Mouse (Mus musculus) stomach, embryonic 15.5 days (tissue): ENCODE results near the gene Srms. TPM values are rescaled to one million over a fixed set of nuclear protein-coding genes. Genes with fewer than 3 reads are reported as not detected.

Experiments used
- ATAC-seq: fragments of 200-750 bp; cut with Nextera tagmentation; 2 replicates; pipeline ENCODE4 v1.8.0; 2017; ENCODE audit warnings: low read depth, moderate number of reproducible peaks, moderate TSS enrichment; ENCODE audit not compliant: insufficient read depth, low FRiP score
- H3K27ac ChIP-seq: fragments of 300-500 bp; sonication (generic); 2 replicates; pipeline ENCODE4 v1.5.1; 2015; ENCODE audit warnings: mild to moderate bottlenecking, inconsistent platforms
- H3K27me3 ChIP-seq: fragments of 300-500 bp; sonication (generic); replicated peaks from 2 replicates; pipeline ENCODE4 v1.6.1; 2015; ENCODE audit warnings: inconsistent platforms
- H3K36me3 ChIP-seq: fragments of 300-500 bp; sonication (generic); 2 replicates; pipeline ENCODE4 v1.6.1; 2015; ENCODE audit warnings: inconsistent platforms
- H3K4me1 ChIP-seq: fragments of 300-500 bp; sonication (generic); 2 replicates; pipeline ENCODE4 v1.6.1; 2015; ENCODE audit warnings: inconsistent platforms
- H3K4me2 ChIP-seq: fragments of 300-500 bp; sonication (generic); 2 replicates; pipeline ENCODE4 v1.6.1; 2015; ENCODE audit warnings: mild to moderate bottlenecking, inconsistent platforms
- H3K4me3 ChIP-seq: fragments of 300-500 bp; sonication (generic); replicated peaks from 2 replicates; pipeline ENCODE4 v1.5.1; 2015; ENCODE audit warnings: inconsistent platforms
- H3K9ac ChIP-seq: fragments of 300-500 bp; sonication (generic); 2 replicates; pipeline ENCODE4 v1.6.1; 2015; ENCODE audit warnings: inconsistent platforms
- H3K9me3 ChIP-seq: fragments of 300-500 bp; sonication (generic); 2 replicates; pipeline ENCODE4 v1.6.1; 2016; ENCODE audit warnings: inconsistent platforms
- WGBS: fragments of 180-500 bp; shearing (Covaris S2); methylation state at CpG from one replicate; pipeline ENCODE4 v1.1.7; 2015; 5-methylcytosine and 5-hydroxymethylcytosine counted together
- polyA plus RNA-seq: library from polyadenylated mRNA; unstranded; fragments of >200 nt; fragmentation: Nextera tagmentation; extraction: Ambion mirVana; gene quantifications from 2 replicates; pipeline ENCODE4 v1.2.1, GENCODE M21; 2015

The Srms gene
- polyA plus RNA-seq = 0.06 and 0.18 TPM in 2 replicates

GRCm38 (mm10) chr2:181213021-181213445 is at the start of gene Srms:
Gene Srms (minus strand): TSS chr2:181213185.
- 4% methylated on average over 17 of the region's 17 CpGs for WGBS
- Histone ChIP-seq H3K9ac (no peak within 1 kb of the TSS), H3K36me3 (no peaks in the 10 kb centered on the region), H3K4me1 (peaks cover 10% of the 10 kb centered on the region; the same call in 1 of the 2 replicates), H3K27me3 (peaks cover 28% of the 10 kb centered on the region), H3K4me2 (peak within 1 kb of the TSS; percentile 61), H3K9me3 (no peaks in the 10 kb centered on the region), H3K4me3 (peak within 1 kb of the TSS; percentile 29), H3K27ac (no peak within 1 kb of the TSS)
- ATAC-seq = peak; percentile 70

- H3K27me3 ChIP-seq = no peaks in the 10 kb centered on the region
- H3K4me1 ChIP-seq = no peaks in the 10 kb centered on the region
- peaks cover 43% of the 10 kb centered on the region for H3K36me3 ChIP-seq
- H3K4me3 ChIP-seq = no peak overlapping the region
- no peak overlapping the region for H3K27ac ChIP-seq
- ATAC-seq = no peak
- WGBS = 69% methylated on average over 1 of the region's 1 CpGs
- no peaks in the 10 kb centered on the region for H3K9me3 ChIP-seq
- no peak overlapping the region for H3K9ac ChIP-seq
- no peak overlapping the region for H3K4me2 ChIP-seq
Observed at GRCm38 (mm10) chr2:181253248-181253647, 40.3 kb upstream of the Srms start.

GRCm38 (mm10) chr2:181251841-181252240 is 38.9 kb upstream of the Srms start:
- Histone ChIP-seq H3K9ac (no peak overlapping the region), H3K4me2 (no peak overlapping the region), H3K9me3 (no peaks in the 10 kb centered on the region), H3K27ac (no peak overlapping the region), H3K36me3 (peaks cover 35% of the 10 kb centered on the region), H3K27me3 (no peaks in the 10 kb centered on the region), H3K4me1 (no peaks in the 10 kb centered on the region), H3K4me3 (no peak overlapping the region)
- no peak for ATAC-seq
- WGBS = 82% methylated on average over 1 of the region's 1 CpGs

- peaks cover 21% of the 10 kb centered on the region for H3K36me3 ChIP-seq
- no peaks in the 10 kb centered on the region for H3K4me1 ChIP-seq
- no peak for ATAC-seq
- H3K27ac ChIP-seq = no peak overlapping the region
- H3K4me2 ChIP-seq = no peak overlapping the region
- H3K4me3 ChIP-seq = no peak overlapping the region
- 73% methylated on average over 10 of the region's 10 CpGs for WGBS
- no peaks in the 10 kb centered on the region for H3K27me3 ChIP-seq
- no peaks in the 10 kb centered on the region for H3K9me3 ChIP-seq
- no peak overlapping the region for H3K9ac ChIP-seq
Observed at GRCm38 (mm10) chr2:181249217-181249616, 36.2 kb upstream of the Srms start.

GRCm38 (mm10) chr2:181245031-181245430 is 32.0 kb upstream of the Srms start:
- ATAC-seq = no peak
- Histone ChIP-seq H3K36me3 (no peaks in the 10 kb centered on the region), H3K9ac (no peak overlapping the region), H3K4me2 (no peak overlapping the region), H3K4me3 (no peak overlapping the region), H3K27ac (no peak overlapping the region), H3K27me3 (no peaks in the 10 kb centered on the region), H3K4me1 (peaks cover 7% of the 10 kb centered on the region; the same call in 1 of the 2 replicates), H3K9me3 (no peaks in the 10 kb centered on the region)
- WGBS = 29% methylated on average over 2 of the region's 2 CpGs

GRCm38 (mm10) chr2:181243706-181244394 is 30.9 kb upstream of the Srms start:
- ATAC-seq = peak; percentile 28; the same call in 1 of the 2 replicates

GRCm38 (mm10) chr2:181242314-181242665 is 29.3 kb upstream of the Srms start:
- peak overlapping the region; percentile 67 for H3K4me2 ChIP-seq
- peaks cover 7% of the 10 kb centered on the region; the same call in 1 of the 2 replicates for H3K4me1 ChIP-seq
- H3K36me3 ChIP-seq = no peaks in the 10 kb centered on the region
- peak overlapping the region; percentile 59 for H3K4me3 ChIP-seq
- WGBS = 51% methylated on average over 3 of the region's 3 CpGs
- H3K27me3 ChIP-seq = no peaks in the 10 kb centered on the region
- H3K27ac ChIP-seq = no peak overlapping the region
- no peak overlapping the region for H3K9ac ChIP-seq
- no peak for ATAC-seq
- no peaks in the 10 kb centered on the region for H3K9me3 ChIP-seq

More at GRCm38 (mm10) chr2:181243706-181244394, 30.9 kb upstream of the Srms start:
- Histone ChIP-seq H3K27me3 (no peaks in the 10 kb centered on the region), H3K9me3 (no peaks in the 10 kb centered on the region), H3K4me3 (no peak overlapping the region), H3K4me2 (no peak overlapping the region), H3K9ac (no peak overlapping the region), H3K27ac (no peak overlapping the region), H3K4me1 (peaks cover 7% of the 10 kb centered on the region; the same call in 1 of the 2 replicates), H3K36me3 (no peaks in the 10 kb centered on the region)
- 32% methylated on average over 11 of the region's 11 CpGs for WGBS

GRCm38 (mm10) chr2:181241602-181242313 is 28.8 kb upstream of the Srms start, which contains the start of gene Helz2:
Gene Helz2 (minus strand): TSS chr2:181242027.
- H3K4me3 ChIP-seq = peak within 1 kb of the TSS; percentile 59
- H3K36me3 ChIP-seq = no peaks in the 10 kb centered on the region
- ATAC-seq = peak; percentile 81
- H3K4me1 ChIP-seq = peaks cover 7% of the 10 kb centered on the region; the same call in 1 of the 2 replicates
- H3K27ac ChIP-seq = no peak within 1 kb of the TSS
- H3K27me3 ChIP-seq = no peaks in the 10 kb centered on the region
- 5% methylated on average over 16 of the region's 16 CpGs for WGBS
- H3K4me2 ChIP-seq = peak within 1 kb of the TSS; percentile 67
- H3K9me3 ChIP-seq = no peaks in the 10 kb centered on the region
- peak within 1 kb of the TSS; percentile 39; the same call in 1 of the 2 replicates for H3K9ac ChIP-seq

- WGBS = 87% methylated on average over 13 of the region's 13 CpGs
- H3K36me3 ChIP-seq = no peaks in the 10 kb centered on the region
- H3K27ac ChIP-seq = no peak overlapping the region
- ATAC-seq = no peak
- peaks cover 7% of the 10 kb centered on the region; the same call in 1 of the 2 replicates for H3K4me1 ChIP-seq
- H3K27me3 ChIP-seq = no peaks in the 10 kb centered on the region
- H3K9ac ChIP-seq = no peak overlapping the region
- H3K9me3 ChIP-seq = no peaks in the 10 kb centered on the region
- peak overlapping the region; percentile 67 for H3K4me2 ChIP-seq
- peak overlapping the region; percentile 59 for H3K4me3 ChIP-seq
Observed at GRCm38 (mm10) chr2:181240806-181241440, 27.9 kb upstream of the Srms start.

GRCm38 (mm10) chr2:181239261-181239660 is 26.3 kb upstream of the Srms start:
- 91% methylated on average over 9 of the region's 9 CpGs for WGBS
- no peaks in the 10 kb centered on the region for H3K9me3 ChIP-seq

GRCm38 (mm10) chr2:181238861-181239260 is 25.9 kb upstream of the Srms start:
- H3K9me3 ChIP-seq = no peaks in the 10 kb centered on the region
- H3K36me3 ChIP-seq = no peaks in the 10 kb centered on the region
- WGBS = 78% methylated on average over 2 of the region's 2 CpGs
- H3K4me3 ChIP-seq = no peak overlapping the region
- no peaks in the 10 kb centered on the region for H3K27me3 ChIP-seq
- H3K27ac ChIP-seq = no peak overlapping the region
- no peak overlapping the region for H3K4me2 ChIP-seq
- no peak for ATAC-seq
- no peak overlapping the region for H3K9ac ChIP-seq
- peaks cover 7% of the 10 kb centered on the region; the same call in 1 of the 2 replicates for H3K4me1 ChIP-seq

More at GRCm38 (mm10) chr2:181239261-181239660, 26.3 kb upstream of the Srms start:
- no peak overlapping the region for H3K9ac ChIP-seq
- no peak overlapping the region for H3K27ac ChIP-seq
- H3K4me1 ChIP-seq = peaks cover 7% of the 10 kb centered on the region; the same call in 1 of the 2 replicates
- H3K27me3 ChIP-seq = no peaks in the 10 kb centered on the region
- H3K4me3 ChIP-seq = no peak overlapping the region
- no peak overlapping the region for H3K4me2 ChIP-seq
- no peak for ATAC-seq
- H3K36me3 ChIP-seq = no peaks in the 10 kb centered on the region
